Mouse (Mus musculus): ENCODE results near the gene Stx7. TPM values are rescaled to one million over a fixed set of nuclear protein-coding genes. Genes with fewer than 3 reads are reported as not detected.

Gene Stx7
- polyA plus RNA-seq, 1 experiment from 2014 or later = 74.8 TPM

DNA sequence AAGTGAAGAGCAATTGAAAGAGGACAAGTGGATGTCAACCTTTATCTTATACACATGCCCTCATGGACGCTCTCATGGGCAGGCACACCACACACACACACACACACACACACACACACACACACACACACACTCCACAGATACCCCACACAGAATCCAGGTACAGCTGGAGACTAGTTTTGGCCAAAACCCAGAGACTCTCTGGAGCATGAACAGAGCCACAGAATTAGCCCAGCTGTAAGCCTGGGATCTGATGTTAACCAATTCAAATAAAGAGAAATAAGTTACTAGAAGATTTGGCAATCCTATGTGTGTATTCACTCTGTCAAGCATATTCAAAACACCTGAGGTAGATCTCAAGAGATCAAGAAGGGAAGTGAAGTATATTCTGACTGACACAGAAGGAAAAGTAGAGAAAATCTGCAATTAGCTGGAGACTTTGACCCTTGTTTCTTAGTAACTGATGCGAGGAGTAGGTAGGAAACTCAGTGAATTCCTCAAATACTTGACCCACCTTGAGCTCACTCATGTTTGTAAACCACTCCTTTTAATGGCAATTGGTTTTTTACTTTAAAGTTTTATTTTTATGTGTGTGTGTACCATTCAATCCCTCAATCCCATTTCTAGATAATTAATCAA is 10.4 kb upstream of the Stx7 start:
- no peak for ATAC-seq (replicated peaks; ENCODE audit: insufficient number of reproducible peaks, insufficient read depth, low FRiP score, low read depth)
- H3K27me3 ChIP-seq = no peaks in the 10 kb centered on the region
- H3K9me3 ChIP-seq (replicated peaks) = no peaks in the 10 kb centered on the region
- H3K9ac ChIP-seq = no peak overlapping the region
- no peaks in the 10 kb centered on the region for H3K36me3 ChIP-seq
- H3K27ac ChIP-seq = no peak overlapping the region
- WGBS = 54% methylated on average over 2 of the region's 2 CpGs
- H3K4me3 ChIP-seq = no peak overlapping the region
- H3K4me1 ChIP-seq (replicated peaks) = no peaks in the 10 kb centered on the region
- H3K4me2 ChIP-seq = no peak overlapping the region

DNA sequence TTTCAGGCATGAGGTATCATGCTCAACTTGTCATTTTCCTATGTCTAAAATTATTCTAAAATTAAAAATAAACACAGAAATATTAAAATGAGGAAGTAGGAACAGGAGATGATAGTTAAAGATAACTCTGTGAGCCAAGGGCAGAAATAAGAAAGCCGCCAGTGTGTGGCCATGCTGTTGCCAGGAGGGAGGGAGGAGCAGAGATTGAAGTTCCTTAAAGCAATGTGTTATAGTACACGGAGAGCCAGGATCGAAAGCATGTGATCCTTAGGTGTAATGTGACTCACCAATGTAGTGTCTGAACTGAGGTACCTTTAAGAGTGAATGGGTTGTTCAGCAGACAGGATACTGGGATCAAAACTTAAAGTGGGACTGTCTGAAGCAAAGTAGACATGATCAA is 6.4 kb upstream of the Stx7 start:
- H3K36me3 ChIP-seq = no peaks in the 10 kb centered on the region
- H3K4me1 ChIP-seq (replicated peaks) = no peaks in the 10 kb centered on the region
- no peak overlapping the region for H3K9ac ChIP-seq
- WGBS = 61% methylated on average over 3 of the region's 3 CpGs
- H3K9me3 ChIP-seq (replicated peaks) = no peaks in the 10 kb centered on the region
- no peaks in the 10 kb centered on the region for H3K27me3 ChIP-seq
- no peak overlapping the region for H3K4me2 ChIP-seq
- H3K27ac ChIP-seq = no peak overlapping the region
- H3K4me3 ChIP-seq = no peak overlapping the region
- no peak for ATAC-seq (replicated peaks; ENCODE audit: insufficient number of reproducible peaks, insufficient read depth, low FRiP score, low read depth)

DNA sequence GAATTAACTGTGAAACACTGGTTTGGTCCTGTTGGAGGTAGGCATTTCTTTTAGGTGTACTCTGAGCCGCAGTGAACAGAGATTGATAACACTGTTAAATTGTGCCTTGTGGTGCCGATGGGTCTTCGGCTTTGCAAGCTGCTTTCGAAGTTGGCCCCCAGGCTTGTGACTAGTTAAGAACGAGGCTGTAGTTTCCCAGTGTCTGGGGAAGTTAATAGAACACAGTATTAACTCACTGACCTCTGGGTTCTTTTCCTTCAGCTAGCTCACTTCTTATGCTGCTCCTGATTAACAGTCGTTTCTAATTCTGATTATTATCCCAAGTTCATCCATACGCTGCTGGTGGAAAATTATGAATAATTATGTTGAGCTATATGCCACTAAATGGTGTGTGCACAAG is 984 bp downstream of the Stx7 start:
- 30% methylated on average over 7 of the region's 7 CpGs for WGBS
- no peak overlapping the region for H3K9ac ChIP-seq

DNA sequence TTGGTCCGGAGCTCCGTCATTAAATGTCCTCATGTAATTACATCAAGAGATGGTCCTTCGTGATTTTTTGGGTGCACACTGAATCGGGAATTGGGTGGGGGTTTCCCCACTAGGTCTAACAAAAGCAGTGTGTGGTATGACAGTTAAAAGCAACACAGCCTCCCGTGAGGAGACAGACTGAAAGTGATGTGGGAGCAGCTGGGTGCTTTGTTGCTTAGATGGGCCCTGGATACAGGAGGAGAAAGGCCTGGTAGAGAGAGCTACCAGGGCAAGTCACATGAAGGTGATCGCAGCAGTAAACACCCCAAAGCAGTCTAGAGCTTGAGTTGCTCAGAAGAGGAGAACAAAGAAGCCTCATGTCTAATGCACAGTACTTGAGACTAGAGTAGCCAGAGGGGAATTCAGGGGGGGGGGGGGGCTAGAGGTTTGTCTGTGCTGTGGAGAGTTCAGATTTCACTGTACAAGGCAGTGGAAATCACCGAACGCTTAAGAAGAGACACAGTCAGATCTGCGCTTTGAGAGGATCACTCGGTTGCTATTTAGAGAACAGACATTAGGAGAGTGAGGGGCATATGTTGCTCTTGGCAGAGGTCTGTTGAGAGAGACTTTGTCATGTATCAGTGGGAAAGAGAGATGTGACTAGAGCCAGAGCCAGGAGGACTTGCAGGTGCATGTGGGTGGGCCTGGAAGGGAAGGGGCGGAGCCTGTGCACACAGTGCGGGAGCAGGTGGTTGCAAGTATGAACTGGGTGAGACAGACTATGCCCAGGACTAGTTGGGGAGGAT is 9.6 kb downstream of the Stx7 start:
- no peaks in the 10 kb centered on the region for H3K9me3 ChIP-seq (replicated peaks)
- H3K4me3 ChIP-seq = no peak overlapping the region
- H3K27me3 ChIP-seq = no peaks in the 10 kb centered on the region
- peaks cover 12% of the 10 kb centered on the region; the same call in 1 of the 2 replicates for H3K4me1 ChIP-seq (replicated peaks)
- 0 out of 2 replicates have a peak overlapping the region, but pooled peaks have one; percentile 15 for H3K27ac ChIP-seq
- 75% methylated on average over 12 of the region's 12 CpGs for WGBS
- ATAC-seq (replicated peaks; ENCODE audit: insufficient number of reproducible peaks, insufficient read depth, low FRiP score, low read depth) = peak; percentile 76; the same call in 1 of the 2 replicates
- no peak overlapping the region for H3K4me2 ChIP-seq
- H3K9ac ChIP-seq = no peak overlapping the region
- H3K36me3 ChIP-seq = peaks cover 30% of the 10 kb centered on the region

More for the DNA sequence above, 984 bp downstream of the Stx7 start:
- no peaks in the 10 kb centered on the region for H3K9me3 ChIP-seq (replicated peaks)
- H3K4me1 ChIP-seq (replicated peaks) = peaks cover 14% of the 10 kb centered on the region
- H3K4me3 ChIP-seq = peak overlapping the region; percentile 94
- H3K27ac ChIP-seq = no peak overlapping the region
- no peaks in the 10 kb centered on the region for H3K27me3 ChIP-seq
- H3K4me2 ChIP-seq = peak overlapping the region; percentile 63
- H3K36me3 ChIP-seq = no peaks in the 10 kb centered on the region
- no peak for ATAC-seq (replicated peaks; ENCODE audit: insufficient number of reproducible peaks, insufficient read depth, low FRiP score, low read depth)

DNA sequence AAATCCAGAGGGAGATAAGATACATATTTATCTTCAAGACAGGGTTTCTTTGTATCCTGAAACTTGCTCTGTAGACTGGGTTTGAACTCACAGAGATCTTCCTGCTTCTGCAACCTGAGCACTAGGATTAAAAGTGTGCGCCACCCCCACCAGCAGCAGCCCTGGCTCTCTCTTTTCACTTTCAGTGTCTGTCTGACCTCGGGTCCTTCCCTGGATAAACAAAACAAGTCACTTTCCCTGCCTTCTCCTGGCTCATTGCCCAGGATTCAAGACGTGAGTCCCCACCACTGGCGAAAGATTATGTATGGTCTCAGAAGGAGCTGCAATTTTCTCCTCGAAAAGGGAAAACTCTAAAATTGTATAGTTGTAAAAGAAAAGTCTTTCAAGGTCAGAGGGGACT is 10.5 kb downstream of the Stx7 start:
- H3K27me3 ChIP-seq = no peaks in the 10 kb centered on the region
- ATAC-seq (replicated peaks; ENCODE audit: insufficient number of reproducible peaks, insufficient read depth, low FRiP score, low read depth) = no peak
- 42% methylated on average over 5 of the region's 5 CpGs for WGBS
- H3K4me1 ChIP-seq (replicated peaks) = peaks cover 20% of the 10 kb centered on the region
- H3K4me3 ChIP-seq = no peak overlapping the region
- no peak overlapping the region for H3K9ac ChIP-seq
- H3K9me3 ChIP-seq (replicated peaks) = no peaks in the 10 kb centered on the region
- H3K4me2 ChIP-seq = no peak overlapping the region
- H3K27ac ChIP-seq = no peak overlapping the region
- H3K36me3 ChIP-seq = peaks cover 30% of the 10 kb centered on the region

DNA sequence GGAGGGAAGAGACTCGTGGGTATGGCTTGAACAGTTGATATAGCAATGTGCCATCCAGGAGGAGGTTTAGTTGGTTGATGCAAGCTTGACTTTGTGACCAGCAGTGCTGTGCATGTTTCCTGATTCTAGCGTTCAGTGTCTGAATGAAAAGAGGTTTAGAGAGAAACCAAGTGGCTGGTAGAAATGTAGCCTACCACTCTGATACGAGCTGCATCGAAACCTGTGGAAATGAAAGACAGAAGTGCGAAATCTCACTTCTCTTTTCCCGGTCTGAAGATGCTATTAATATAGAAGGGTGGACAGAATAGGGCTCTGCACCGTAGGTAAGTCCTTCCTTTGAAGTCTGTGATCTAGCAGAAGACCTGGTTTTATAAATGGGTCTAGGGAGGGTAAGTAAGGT is 11.2 kb downstream of the Stx7 start:
- Histone ChIP-seq H3K4me1 (replicated peaks) (peaks cover 25% of the 10 kb centered on the region), H3K36me3 (peaks cover 28% of the 10 kb centered on the region), H3K27ac (no peak overlapping the region), H3K4me2 (no peak overlapping the region), H3K27me3 (no peaks in the 10 kb centered on the region), H3K4me3 (no peak overlapping the region), H3K9ac (no peak overlapping the region), H3K9me3 (replicated peaks) (no peaks in the 10 kb centered on the region)
- 73% methylated on average over 7 of the region's 7 CpGs for WGBS
- no peak for ATAC-seq (replicated peaks; ENCODE audit: insufficient number of reproducible peaks, insufficient read depth, low FRiP score, low read depth)

DNA sequence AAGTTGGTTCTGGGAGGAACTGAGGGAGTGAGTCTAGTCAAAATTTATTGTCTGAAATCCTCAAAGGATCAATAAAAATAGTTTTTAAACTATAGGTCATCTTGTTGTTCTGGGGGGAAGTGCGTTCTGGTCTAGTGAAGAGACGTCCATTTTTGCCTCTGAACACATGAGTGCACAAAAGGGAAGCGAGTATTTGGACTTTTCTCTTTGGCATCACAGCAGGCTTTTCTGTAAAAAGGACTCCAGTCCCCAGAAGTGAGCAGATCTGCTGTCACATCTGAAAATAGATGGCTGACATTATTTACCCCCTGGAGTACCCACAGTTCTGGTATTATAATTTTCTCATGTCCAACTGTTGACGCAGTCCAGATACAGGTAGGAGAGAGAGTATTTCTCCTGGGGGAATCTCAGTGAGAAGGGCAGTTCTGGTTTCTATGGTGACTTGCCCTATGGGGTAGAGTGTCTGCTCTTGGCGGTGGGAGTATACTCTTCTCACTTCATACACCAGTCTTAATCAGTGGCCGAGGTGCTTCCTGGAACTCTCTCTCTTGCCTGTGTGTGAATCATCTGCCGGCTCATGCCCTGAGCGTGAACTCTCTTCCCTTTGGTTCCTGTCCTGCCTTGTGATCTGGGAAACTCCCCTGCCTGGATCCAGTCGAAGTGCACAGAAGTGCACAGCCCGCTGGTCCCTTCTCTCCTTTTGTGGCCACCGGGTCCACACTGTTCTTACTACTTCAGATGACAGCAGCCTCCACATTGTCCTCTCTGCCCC is 15.2 kb downstream of the Stx7 start:
- H3K9me3 ChIP-seq (replicated peaks) = no peaks in the 10 kb centered on the region
- H3K4me1 ChIP-seq (replicated peaks) = peaks cover 33% of the 10 kb centered on the region
- WGBS = 30% methylated on average over 11 of the region's 11 CpGs
- no peaks in the 10 kb centered on the region for H3K27me3 ChIP-seq
- peak; percentile 80 for ATAC-seq (replicated peaks; ENCODE audit: insufficient number of reproducible peaks, insufficient read depth, low FRiP score, low read depth)
- H3K36me3 ChIP-seq = peaks cover 3% of the 10 kb centered on the region; the same call in 1 of the 2 replicates
- no peak overlapping the region for H3K9ac ChIP-seq
- H3K4me2 ChIP-seq = no peak overlapping the region
- peak overlapping the region; percentile 12; the same call in 1 of the 2 replicates for H3K27ac ChIP-seq
- H3K4me3 ChIP-seq = no peak overlapping the region

DNA sequence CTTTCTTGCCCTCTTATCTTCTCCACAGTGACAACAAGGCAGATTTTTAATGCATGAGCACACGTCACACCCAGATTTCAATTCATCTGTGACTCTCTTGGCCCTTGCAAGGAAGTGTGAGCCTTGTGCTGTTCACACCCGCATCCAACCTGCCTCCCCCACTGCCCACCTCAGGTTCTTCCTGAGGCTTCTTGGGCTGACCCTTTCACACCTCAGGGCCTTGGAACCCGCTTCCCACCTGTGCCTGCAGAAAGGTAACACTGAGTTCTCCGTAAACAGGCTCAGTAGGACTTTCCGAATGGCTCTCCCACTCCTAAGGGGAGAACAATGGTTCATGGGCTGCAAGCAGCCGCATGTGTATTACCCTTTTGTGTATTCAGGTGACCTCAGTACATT is 15.8 kb downstream of the Stx7 start:
- Histone ChIP-seq H3K36me3 (no peaks in the 10 kb centered on the region), H3K9ac (no peak overlapping the region), H3K27ac (peak overlapping the region; percentile 12; the same call in 1 of the 2 replicates), H3K4me1 (replicated peaks) (peaks cover 29% of the 10 kb centered on the region), H3K9me3 (replicated peaks) (no peaks in the 10 kb centered on the region), H3K4me3 (no peak overlapping the region), H3K4me2 (no peak overlapping the region), H3K27me3 (no peaks in the 10 kb centered on the region)
- 0 out of 2 replicates have a peak, but pooled peaks have one; percentile 18 for ATAC-seq (replicated peaks; ENCODE audit: insufficient number of reproducible peaks, insufficient read depth, low FRiP score, low read depth)
- WGBS = 70% methylated on average over 6 of the region's 6 CpGs

DNA sequence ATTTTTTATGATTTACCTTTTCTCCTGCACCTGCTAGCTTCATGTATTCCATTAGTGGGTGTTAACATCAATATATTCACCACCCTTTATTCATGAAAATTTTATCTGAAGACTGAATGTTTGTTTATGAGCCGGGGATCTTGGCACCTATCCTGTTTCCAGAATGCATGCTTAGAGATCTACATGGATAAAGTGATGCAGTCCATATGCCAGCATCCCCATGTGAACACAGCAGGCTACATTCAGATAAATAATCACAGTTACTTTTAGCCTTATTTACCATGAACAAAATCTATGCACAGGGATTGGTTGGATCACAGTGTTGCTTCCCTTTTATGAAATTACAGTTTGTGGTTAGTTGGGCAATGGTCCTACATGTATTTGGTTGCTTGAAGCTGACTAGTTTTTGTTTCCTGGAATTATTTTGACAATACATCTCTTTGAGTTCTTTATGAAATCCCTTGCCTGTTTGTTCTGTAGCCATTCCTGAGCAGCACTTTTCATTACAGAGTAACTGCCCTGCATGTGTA is 16.5 kb downstream of the Stx7 start:
- 68% methylated on average over 1 of the region's 1 CpGs for WGBS
- H3K9me3 ChIP-seq (replicated peaks) = no peaks in the 10 kb centered on the region
- no peak overlapping the region for H3K4me2 ChIP-seq
- peaks cover 29% of the 10 kb centered on the region for H3K4me1 ChIP-seq (replicated peaks)
- no peak overlapping the region for H3K4me3 ChIP-seq
- H3K27ac ChIP-seq = no peak overlapping the region
- H3K9ac ChIP-seq = no peak overlapping the region
- no peaks in the 10 kb centered on the region for H3K36me3 ChIP-seq
- no peaks in the 10 kb centered on the region for H3K27me3 ChIP-seq
- no peak for ATAC-seq (replicated peaks; ENCODE audit: insufficient number of reproducible peaks, insufficient read depth, low FRiP score, low read depth)

DNA sequence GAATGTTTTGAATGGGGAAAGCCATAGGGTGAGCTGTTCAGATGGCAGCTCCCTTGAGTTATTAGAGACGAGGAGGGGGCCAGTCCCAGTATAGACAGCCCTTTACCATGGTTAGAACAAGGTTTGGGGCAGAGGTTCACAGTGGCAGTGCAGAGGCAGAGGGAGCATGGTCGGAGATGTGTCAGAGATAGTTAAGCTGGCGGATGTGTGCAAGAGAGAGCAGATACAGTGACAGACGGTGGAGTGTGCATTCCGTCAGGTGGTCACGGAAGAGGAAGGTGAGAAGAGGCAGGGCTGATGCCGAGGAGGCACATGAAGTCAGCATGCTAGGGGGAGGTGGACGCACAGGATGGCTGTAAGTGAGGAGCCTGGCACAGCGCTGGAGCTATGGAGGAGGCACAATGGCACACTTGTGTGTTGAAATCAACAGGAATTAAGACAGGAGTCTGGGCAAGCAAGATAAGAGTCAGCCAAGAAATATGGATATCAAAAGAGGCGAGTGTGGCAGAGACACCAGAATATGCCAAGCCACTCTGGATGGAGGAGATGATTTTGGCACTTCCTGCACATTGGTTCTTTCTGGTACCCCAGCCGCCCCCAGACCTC is 19.0 kb downstream of the Stx7 start:
- Histone ChIP-seq H3K4me3 (no peak overlapping the region), H3K4me1 (replicated peaks) (peaks cover 26% of the 10 kb centered on the region), H3K4me2 (no peak overlapping the region), H3K9ac (no peak overlapping the region), H3K9me3 (replicated peaks) (no peaks in the 10 kb centered on the region), H3K27me3 (no peaks in the 10 kb centered on the region), H3K36me3 (no peaks in the 10 kb centered on the region), H3K27ac (no peak overlapping the region)
- ATAC-seq (replicated peaks; ENCODE audit: insufficient number of reproducible peaks, insufficient read depth, low FRiP score, low read depth) = no peak
- 70% methylated on average over 11 of the region's 11 CpGs for WGBS

DNA sequence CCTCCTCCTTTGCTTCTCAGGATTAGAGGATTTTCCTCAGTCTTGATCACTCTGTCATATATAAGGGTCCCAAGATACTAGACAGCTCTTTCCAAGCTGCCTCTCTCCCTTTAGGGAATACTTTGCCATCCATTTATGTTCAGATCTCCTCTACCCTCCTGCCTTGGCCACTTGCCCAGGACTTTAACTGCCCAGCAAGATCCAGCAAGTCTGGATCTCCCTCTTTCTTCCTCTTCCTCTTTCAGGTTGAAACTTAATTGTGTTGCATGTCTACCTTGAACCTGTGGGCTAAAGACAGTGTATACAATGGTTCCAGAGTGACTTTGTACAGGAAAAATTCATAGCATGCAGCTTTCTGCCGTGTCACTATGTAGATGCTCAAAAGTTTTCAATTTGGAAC is 19.8 kb downstream of the Stx7 start:
- 82% methylated on average over 1 of the region's 1 CpGs for WGBS
- no peak overlapping the region for H3K4me3 ChIP-seq
- no peak overlapping the region for H3K9ac ChIP-seq
- peaks cover 26% of the 10 kb centered on the region for H3K4me1 ChIP-seq (replicated peaks)
- H3K27ac ChIP-seq = no peak overlapping the region
- no peak overlapping the region for H3K4me2 ChIP-seq
- ATAC-seq (replicated peaks; ENCODE audit: insufficient number of reproducible peaks, insufficient read depth, low FRiP score, low read depth) = no peak
- H3K27me3 ChIP-seq = no peaks in the 10 kb centered on the region
- no peaks in the 10 kb centered on the region for H3K36me3 ChIP-seq
- no peaks in the 10 kb centered on the region for H3K9me3 ChIP-seq (replicated peaks)

All from heart, embryonic 15.5 days (tissue).